Mouse (Mus musculus) forebrain, embryonic 14.5 days (tissue): ENCODE results near the gene Dapk3. TPM values are rescaled to one million over a fixed set of nuclear protein-coding genes. Genes with fewer than 3 reads are reported as not detected.

ENCODE experiments used
- ATAC-seq: fragments of 200-750 bp; cut with Nextera tagmentation; 2 replicates; pipeline ENCODE4 v1.8.0; 2017; ENCODE audit warnings: mild to moderate bottlenecking, moderate library complexity
- DNase-seq: peaks from one replicate; pipeline ENCODE4 v3.0.0-alpha.2; 2015; ENCODE audit warnings: low spot score
- H3K27ac ChIP-seq: fragments of 300-500 bp; sonication (generic); 2 replicates; pipeline ENCODE4 v1.5.1; 2014; ENCODE audit warnings: low read depth, mild to moderate bottlenecking, control low read depth, low read length, moderate library complexity
- H3K27me3 ChIP-seq: fragments of 300-500 bp; sonication (generic); replicated peaks from 2 replicates; pipeline ENCODE4 v1.6.1; 2014; ENCODE audit warnings: low read length, control low read depth, mixed read lengths; ENCODE audit not compliant: control insufficient read depth, insufficient read depth
- H3K36me3 ChIP-seq: fragments of 300-500 bp; sonication (generic); 2 replicates; pipeline ENCODE4 v1.6.1; 2014; ENCODE audit warnings: low read length, control low read depth; ENCODE audit not compliant: control insufficient read depth, insufficient read depth
- H3K4me1 ChIP-seq: fragments of 300-500 bp; sonication (generic); 2 replicates; pipeline ENCODE4 v1.6.1; 2014; ENCODE audit warnings: antibody characterized with exemption, low read length, control low read depth; ENCODE audit not compliant: control insufficient read depth, insufficient read depth
- H3K4me2 ChIP-seq: fragments of 300-500 bp; sonication (generic); 2 replicates; pipeline ENCODE4 v1.6.1; 2014; ENCODE audit warnings: mild to moderate bottlenecking, control low read depth, low read length
- H3K4me3 ChIP-seq: fragments of 300-500 bp; sonication (generic); 2 replicates; pipeline ENCODE4 v1.5.1; 2014; ENCODE audit warnings: low read depth, low read length, control low read depth
- H3K9ac ChIP-seq: fragments of 300-500 bp; sonication (generic); 2 replicates; pipeline ENCODE4 v1.6.1; 2014; ENCODE audit warnings: mild to moderate bottlenecking, low read length, control low read depth, moderate library complexity
- H3K9me3 ChIP-seq: fragments of 300-500 bp; sonication (generic); replicated peaks from 2 replicates; pipeline ENCODE4 v1.6.1; 2016; ENCODE audit warnings: low read length, control low read depth, mixed read lengths; ENCODE audit not compliant: control insufficient read depth
- WGBS: fragments of 180-500 bp; shearing (Covaris S2); extraction: QIAGEN DNeasy Blood & Tissue Kit; methylation state at CpG from one replicate; pipeline ENCODE4 v1.1.7; 2014; 5-methylcytosine and 5-hydroxymethylcytosine counted together
- polyA plus RNA-seq: library from polyadenylated mRNA; unstranded; fragments of >200 nt; fragmentation: Nextera tagmentation; extraction: Ambion mirVana; gene quantifications from 2 replicates; pipeline ENCODE4 v1.2.1, GENCODE M21; 2014

Dapk3 gene
- polyA plus RNA-seq, 1 experiment from 2014 or later = 49.0 TPM

DNA sequence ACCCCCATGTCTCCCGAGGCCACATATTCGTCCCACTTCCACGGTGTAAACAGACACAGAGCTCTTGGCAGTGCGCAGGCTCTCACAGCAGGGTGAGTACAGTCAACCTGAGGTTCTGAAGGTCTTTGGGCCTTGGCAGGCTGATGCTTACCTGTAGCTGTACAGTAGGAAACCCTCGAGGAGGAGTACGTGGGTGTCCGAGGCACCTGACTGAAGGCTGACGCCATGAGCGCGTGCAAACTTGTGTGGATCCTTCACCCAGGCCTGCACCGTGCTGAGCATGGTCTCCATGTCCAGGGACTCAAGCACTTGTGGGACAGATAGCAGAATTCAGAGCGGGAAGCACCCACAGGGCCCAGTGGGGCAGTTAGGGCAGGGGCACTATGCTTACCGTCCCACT, 17.3 kb downstream of the Dapk3 start:
- no peaks in the 10 kb centered on the region for H3K4me1 ChIP-seq
- H3K4me3 ChIP-seq = no peak overlapping the region
- DNase-seq (no peak), ATAC-seq (no peak)
- no peak overlapping the region for H3K27ac ChIP-seq
- H3K27me3 ChIP-seq = peaks cover 20% of the 10 kb centered on the region
- H3K9ac ChIP-seq = no peak overlapping the region
- peaks cover 8% of the 10 kb centered on the region; the same call in 1 of the 2 replicates for H3K36me3 ChIP-seq
- WGBS = 85% methylated on average over 13 of the region's 13 CpGs
- H3K9me3 ChIP-seq = no peaks in the 10 kb centered on the region
- H3K4me2 ChIP-seq = no peak overlapping the region

DNA sequence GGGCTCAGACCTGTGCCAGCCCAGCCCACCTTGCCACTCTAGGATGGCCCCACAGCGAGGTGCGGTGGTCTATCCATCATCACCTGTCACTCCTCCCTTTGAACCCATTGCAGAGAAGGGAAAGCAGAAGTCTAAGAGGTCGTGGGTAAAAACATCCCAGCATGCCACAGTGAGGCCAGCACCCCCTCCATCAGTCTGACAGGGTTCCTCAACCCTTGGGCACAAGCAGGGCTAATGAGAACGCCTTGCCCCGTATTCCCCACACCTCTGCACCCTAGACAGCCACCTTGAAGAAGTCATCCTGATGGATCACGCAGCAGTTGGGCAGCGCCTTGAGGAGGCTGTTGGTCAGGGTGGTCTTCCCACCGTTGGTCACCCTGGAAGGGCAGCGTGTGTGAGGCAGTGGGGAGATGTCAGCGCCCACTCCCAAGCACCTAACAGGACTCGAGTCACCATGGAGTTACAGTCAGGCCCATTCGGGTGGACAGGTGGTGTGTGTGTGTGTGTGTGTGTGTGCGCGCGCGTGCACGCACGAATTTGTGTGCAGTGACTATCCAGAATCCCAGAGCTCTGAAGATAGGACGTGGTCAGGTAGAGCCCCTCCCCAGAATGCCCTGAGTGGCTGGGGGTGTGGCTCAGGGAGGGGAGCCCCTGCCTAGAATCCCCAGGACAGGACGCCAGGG, 17.9 kb downstream of the Dapk3 start:
- no peak overlapping the region for H3K9ac ChIP-seq
- WGBS = 77% methylated on average over 20 of the region's 20 CpGs

DNA sequence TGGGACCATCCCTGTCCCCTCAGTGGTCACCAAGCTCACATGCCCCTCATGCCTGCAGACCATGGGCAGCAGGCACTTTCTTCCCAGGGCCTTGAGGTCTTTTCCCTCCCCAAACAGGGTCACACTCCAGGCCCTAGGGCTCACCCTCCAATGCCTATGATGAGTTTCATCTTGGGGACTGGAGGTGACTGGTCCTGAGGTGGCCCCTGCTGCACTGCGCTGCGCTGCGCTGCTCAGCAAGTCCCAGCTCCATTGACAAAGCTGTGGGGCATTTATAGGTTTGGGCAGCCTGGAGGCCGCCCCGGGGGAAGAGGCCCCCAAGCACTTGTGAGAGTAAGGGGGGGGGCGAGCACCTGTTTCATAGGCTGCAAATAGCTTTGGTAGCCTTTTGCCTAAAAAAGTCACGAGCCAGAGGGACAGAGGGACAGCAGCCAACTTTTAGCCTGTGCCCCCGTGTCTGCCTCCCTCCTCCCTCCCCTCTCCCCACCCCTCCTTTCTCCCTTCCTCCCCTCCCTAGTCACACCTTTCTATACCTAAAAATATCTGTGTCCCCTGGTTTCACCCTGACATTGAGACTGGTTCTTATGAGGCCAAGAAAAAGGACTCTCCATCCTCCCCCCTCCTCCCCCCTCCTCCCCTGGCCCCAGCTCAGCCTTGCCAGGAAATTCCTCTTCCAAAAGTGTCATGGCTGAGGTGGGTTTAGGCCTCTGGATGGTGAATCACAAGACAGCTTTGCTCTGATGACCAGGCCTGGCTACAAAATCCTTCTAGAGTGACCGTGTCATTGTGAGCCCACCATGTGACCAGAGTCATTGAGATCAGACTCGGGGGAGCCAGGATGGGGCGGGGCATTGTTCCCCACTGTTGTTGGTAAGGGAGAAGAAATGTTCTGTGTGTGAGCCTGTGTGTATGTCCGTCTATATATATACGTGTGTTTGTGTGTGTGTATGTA, 19.3 kb downstream of the Dapk3 start, which contains the start of gene Nmrk2:
Gene Nmrk2, minus strand, starts transcription at position 245 of the 952 bp plus-strand sequence.
- H3K4me3 ChIP-seq = no peak within 1 kb of the TSS
- WGBS = 57% methylated on average over 13 of the region's 13 CpGs
- H3K9ac ChIP-seq = no peak within 1 kb of the TSS
- H3K27ac ChIP-seq = no peak within 1 kb of the TSS
- H3K4me1 ChIP-seq = no peaks in the 10 kb centered on the region
- 0 out of 2 replicates have a peak, but pooled peaks cover 1% of the 10 kb centered on the region for H3K27me3 ChIP-seq
- no peak within 1 kb of the TSS for H3K4me2 ChIP-seq
- DNase-seq (no peak), ATAC-seq (no peak)
- H3K9me3 ChIP-seq = no peaks in the 10 kb centered on the region
- H3K36me3 ChIP-seq = peaks cover 23% of the 10 kb centered on the region

More for the DNA sequence above, 17.9 kb downstream of the Dapk3 start:
- Histone ChIP-seq H3K4me1 (no peaks in the 10 kb centered on the region), H3K4me3 (no peak overlapping the region), H3K27ac (no peak overlapping the region), H3K36me3 (peaks cover 14% of the 10 kb centered on the region), H3K9me3 (no peaks in the 10 kb centered on the region), H3K4me2 (no peak overlapping the region), H3K27me3 (peaks cover 14% of the 10 kb centered on the region)
- DNase-seq (no peak), ATAC-seq (no peak)

DNA sequence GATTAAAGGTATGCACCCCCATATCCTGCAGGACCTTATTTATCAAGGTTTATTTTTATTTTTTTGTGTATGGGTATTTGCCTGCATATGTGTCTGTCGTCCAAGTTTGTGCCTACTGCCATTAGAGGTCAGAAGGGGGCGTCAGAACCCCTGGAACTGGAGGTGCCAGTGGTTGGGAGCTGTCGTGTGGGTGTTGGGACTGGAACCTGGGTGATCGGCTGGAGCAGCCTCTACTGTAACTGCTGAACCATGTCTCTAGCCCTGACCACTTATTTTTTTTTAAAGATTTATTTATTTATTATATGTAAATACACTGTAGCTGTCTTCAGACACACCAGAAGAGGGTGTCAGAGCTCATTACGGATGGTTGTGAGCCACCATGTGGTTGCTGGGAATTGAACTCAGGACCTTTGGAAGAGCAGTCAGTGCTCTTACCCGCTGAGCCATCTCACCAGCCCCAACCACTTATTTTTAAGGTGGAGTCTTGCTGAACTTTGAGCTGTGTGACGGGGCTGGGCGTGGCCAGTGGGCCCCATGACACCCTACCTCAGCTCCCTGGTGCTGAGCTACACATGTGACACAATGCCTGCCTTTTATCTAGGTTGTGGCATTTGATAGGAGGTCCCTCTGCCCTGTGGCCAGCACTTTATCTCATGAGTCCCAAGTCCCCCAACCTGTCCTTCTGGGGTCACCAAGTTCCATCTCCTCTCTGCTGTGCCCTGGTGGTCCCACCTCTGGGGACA, 20.3 kb downstream of the Dapk3 start:
- Histone ChIP-seq H3K27ac (no peak overlapping the region), H3K9me3 (no peaks in the 10 kb centered on the region), H3K36me3 (peaks cover 29% of the 10 kb centered on the region), H3K4me2 (no peak overlapping the region), H3K27me3 (no peaks in the 10 kb centered on the region), H3K4me1 (no peaks in the 10 kb centered on the region), H3K4me3 (no peak overlapping the region), H3K9ac (no peak overlapping the region)
- no peak for DNase-seq
- ATAC-seq = no peak
- WGBS = 71% methylated on average over 8 of the region's 8 CpGs

DNA sequence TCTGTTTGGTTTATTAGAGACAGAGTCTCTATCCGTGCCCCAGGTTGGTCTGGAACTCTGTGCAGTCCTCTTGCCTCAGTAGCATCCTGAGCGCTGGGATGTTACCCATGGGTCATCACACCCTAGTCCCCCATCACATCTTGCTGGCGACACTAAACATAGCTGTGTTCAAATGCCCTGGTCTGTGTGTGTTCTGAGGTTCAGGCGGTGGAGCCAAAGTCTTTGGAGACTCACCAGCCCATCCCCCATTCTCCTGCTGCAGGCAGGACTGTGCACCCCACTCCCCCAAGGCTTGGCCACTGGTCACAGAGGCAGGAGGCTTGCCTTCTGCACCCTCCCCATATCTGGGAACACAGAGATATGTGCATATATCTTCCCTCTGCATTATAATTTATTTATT, 21.3 kb downstream of the Dapk3 start:
- WGBS = 65% methylated on average over 4 of the region's 4 CpGs
- no peak; the same call in 1 of the 2 replicates for ATAC-seq
- H3K36me3 ChIP-seq = peaks cover 37% of the 10 kb centered on the region
- H3K9me3 ChIP-seq = no peaks in the 10 kb centered on the region
- no peak overlapping the region for H3K27ac ChIP-seq
- DNase-seq = no peak
- no peak overlapping the region for H3K4me3 ChIP-seq
- H3K27me3 ChIP-seq = no peaks in the 10 kb centered on the region
- no peak overlapping the region for H3K4me2 ChIP-seq
- H3K4me1 ChIP-seq = no peaks in the 10 kb centered on the region
- H3K9ac ChIP-seq = no peak overlapping the region

DNA sequence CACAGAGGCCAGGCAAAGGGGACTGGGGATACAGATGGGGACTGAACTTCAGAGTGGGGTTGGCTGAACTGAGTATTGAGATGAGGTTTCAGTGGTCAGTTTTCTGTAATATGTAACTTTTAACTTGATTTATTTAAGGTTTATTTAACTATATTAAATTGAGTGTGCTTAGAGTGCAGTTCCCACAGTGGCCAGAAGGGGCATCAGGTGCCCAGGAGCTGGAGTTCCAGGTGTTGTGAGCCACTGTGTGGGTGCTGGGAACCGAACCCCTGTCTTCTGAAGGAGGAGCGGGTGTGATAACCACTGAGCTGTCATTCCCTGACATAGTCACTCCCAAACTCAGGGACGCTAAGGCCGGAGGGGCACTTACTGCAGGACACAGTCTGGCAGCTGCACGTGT, 27.3 kb downstream of the Dapk3 start:
- H3K9me3 ChIP-seq = no peaks in the 10 kb centered on the region
- no peak overlapping the region for H3K4me2 ChIP-seq
- peaks cover 84% of the 10 kb centered on the region for H3K36me3 ChIP-seq
- no peak overlapping the region for H3K9ac ChIP-seq
- no peak overlapping the region for H3K4me3 ChIP-seq
- DNase-seq = no peak
- H3K4me1 ChIP-seq = no peaks in the 10 kb centered on the region
- ATAC-seq = no peak
- WGBS = 98% methylated on average over 5 of the region's 5 CpGs
- H3K27me3 ChIP-seq = no peaks in the 10 kb centered on the region
- H3K27ac ChIP-seq = no peak overlapping the region

DNA sequence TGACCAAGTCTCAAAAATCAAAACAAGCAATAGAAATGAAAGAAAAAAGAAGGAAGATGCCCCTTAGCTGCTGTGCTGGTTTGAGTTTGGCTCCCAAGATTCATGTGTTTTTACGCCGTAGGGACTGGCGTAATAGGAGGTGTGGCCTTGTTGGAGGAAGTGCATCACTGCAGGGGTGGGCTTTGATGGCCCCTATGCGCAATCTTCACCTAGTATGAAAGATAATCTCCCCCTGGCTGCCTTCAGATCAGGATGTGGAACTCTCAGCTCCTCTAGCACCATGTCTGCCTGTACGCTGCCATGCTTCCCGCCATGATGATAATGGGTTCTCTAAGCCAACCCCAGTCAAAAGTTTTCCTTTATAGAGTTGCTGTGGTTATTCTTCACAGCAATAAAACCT, 33.5 kb downstream of the Dapk3 start:
- WGBS = 95% methylated on average over 6 of the region's 6 CpGs
- ATAC-seq = no peak
- Histone ChIP-seq H3K27me3 (no peaks in the 10 kb centered on the region), H3K9ac (no peak overlapping the region), H3K4me1 (no peaks in the 10 kb centered on the region), H3K27ac (no peak overlapping the region), H3K36me3 (peaks cover 74% of the 10 kb centered on the region), H3K9me3 (no peaks in the 10 kb centered on the region), H3K4me2 (no peak overlapping the region), H3K4me3 (no peak overlapping the region)
- DNase-seq = no peak

DNA sequence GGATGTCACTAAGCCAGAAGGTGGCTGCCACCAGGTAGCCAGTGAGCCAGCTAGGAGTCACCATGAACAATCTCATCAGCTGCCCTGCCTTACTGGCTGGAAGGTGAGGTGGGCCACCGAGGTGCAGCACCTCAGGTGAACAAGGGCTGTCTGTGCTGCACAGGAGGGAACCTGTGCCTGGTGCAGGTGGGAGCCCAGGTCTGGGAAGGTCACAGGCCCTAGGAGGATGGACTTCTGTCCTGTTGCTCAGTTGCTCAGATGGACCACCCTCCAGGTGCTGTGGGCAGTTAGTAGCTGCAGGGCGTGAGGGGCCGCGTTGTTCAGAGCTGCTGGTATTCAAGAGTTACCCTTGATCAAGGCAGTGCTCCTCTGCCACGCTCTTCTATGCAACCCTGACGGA, 34.0 kb downstream of the Dapk3 start:
- no peak overlapping the region for H3K4me2 ChIP-seq
- no peaks in the 10 kb centered on the region for H3K4me1 ChIP-seq
- H3K9ac ChIP-seq = no peak overlapping the region
- no peaks in the 10 kb centered on the region for H3K27me3 ChIP-seq
- H3K9me3 ChIP-seq = no peaks in the 10 kb centered on the region
- ATAC-seq (no peak), DNase-seq (no peak)
- H3K36me3 ChIP-seq = peaks cover 74% of the 10 kb centered on the region
- H3K27ac ChIP-seq = no peak overlapping the region
- H3K4me3 ChIP-seq = no peak overlapping the region
- 87% methylated on average over 6 of the region's 6 CpGs for WGBS
